Mouse (Mus musculus): Measurements from ENCODE around the gene Gm20388. TPM values are rescaled to one million over a fixed set of nuclear protein-coding genes. Genes with fewer than 3 reads are reported as not detected.

The Gm20388 gene
- total RNA-seq, 2 experiments from 2014 or later, result 12.7 TPM; not detected in 1

DNA sequence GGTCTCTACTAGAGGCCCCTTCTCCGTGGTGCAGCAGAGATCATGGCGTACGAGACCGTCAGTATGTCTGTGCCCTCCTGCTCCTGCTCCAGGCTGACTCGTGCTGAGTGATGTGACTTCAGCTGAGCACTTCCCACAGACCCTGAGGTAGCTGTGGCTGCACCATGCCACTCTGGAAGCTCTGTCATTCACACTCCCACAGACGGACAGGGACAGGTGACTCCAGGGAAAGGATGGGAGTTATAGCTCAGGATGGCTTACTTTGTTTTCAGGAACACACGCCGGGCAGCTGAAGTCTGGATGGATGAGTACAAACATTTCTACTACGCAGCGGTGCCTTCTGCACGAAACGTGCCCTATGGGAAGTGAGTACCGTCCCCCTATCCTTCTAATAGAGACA lies 4425.7 kb downstream of the Gm20388 start:
- DNase-seq, result no peak

DNA sequence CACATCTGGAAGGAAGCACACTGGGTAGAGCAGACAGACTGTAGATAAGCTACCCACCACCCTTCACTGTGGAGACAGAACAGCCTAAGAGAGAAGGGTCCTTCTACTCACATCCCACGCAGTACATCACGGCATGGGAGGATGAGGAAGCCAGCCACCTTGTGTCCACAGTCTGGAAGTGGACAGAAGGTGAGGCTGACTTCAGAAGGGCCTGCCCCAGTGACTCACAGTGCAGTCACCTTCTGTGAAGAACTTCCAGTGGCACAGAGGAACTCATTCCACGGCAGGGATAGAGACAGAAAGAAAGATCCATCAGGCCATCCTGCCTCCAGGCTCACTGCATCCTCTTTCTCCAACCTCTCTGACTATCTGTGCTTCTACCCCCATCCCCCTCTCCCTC lies 4429.1 kb downstream of the Gm20388 start:
- DNase-seq, result no peak

DNA sequence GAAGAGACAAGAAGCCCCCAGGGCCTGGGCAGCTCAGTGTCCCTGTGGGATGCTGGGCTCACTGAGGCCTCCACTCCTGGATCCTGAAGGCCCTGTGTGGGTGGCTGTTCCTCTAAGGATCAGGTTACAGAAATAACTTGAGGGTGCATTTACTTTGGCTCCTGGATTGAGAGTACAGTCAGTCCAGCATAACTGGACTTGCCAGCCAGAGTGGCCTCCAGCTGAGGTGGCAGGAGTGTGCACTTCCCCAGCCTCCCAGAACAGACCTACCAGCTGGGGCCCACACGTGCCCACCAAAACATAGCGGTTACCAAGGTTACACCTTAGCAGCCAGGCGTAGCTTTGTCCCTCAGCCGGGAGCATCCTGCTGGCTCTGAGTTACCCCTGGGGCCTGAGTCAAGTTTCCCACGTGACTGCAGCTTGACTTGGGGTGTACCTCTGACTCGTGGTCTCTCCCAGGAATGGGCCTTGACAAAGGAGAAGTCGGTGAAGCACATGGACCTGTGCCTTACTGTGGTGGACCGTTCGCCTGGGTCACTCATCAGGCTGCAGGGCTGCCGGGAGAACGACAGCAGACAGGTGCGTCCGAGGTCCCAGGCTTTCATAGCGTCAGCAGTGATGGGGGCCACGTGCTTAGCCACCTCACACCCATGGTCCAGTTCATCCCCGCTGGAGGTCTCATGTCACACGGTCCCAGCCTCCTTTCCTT lies 4429.9 kb downstream of the Gm20388 start:
- DNase-seq, result no peak

DNA sequence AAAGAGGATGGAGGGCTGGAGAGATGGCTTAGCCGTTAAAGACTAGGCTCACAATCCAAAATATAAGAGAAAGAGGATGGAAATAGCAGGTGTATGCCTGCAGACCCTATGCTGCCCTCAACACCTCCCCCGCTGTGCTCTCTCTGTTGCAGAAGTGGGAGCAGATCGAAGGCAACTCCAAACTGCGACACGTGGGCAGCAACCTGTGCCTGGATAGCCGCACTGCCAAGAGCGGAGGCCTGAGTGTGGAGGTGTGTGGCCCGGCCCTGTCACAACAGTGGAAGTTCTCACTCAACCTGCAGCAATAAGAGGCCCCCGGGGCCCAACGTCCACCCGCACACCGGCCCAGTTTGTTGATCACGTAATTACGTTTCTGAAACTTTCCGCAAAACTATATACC lies 4432.5 kb downstream of the Gm20388 start:
- no peak for DNase-seq

DNA sequence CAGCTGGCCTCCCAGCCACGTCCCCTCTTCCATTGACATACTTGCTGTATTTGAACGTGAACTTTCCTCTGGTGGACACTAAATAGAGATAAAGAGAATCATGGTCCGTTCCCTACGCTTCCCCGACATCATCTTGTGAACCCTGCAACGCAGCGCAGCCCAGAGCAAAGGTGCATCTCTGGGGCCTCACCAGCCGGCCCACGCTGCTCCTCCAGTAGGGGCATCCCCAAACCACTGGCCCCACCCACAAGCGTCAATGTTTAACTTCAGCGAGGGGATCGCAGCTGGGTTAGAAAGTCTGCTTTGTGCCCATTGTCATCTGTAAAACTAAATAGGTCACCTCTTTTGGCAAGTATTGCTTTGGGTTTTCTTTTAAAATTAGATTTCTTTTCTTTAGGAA lies 4433.4 kb downstream of the Gm20388 start:
- DNase-seq, result no peak

DNA sequence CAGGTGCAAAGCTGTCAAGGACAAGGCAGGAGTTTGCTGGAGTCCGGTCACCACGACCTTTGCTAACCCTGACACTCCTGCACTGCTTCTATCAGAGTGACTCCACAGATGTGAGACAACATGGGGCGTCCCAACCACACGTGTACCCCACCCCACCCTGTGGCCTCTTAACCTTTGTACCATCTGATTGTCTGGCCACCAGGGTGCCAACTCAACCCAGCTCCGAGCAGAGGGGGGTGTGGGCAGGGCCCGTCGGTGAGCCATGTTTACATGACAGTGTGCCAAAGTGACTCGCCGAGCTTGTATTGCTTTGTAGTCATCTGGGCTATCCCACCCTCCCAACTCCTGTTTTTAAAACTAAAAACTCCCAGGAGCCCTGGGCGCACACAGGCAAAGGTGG lies 4434.5 kb downstream of the Gm20388 start:
- DNase-seq, result no peak

DNA sequence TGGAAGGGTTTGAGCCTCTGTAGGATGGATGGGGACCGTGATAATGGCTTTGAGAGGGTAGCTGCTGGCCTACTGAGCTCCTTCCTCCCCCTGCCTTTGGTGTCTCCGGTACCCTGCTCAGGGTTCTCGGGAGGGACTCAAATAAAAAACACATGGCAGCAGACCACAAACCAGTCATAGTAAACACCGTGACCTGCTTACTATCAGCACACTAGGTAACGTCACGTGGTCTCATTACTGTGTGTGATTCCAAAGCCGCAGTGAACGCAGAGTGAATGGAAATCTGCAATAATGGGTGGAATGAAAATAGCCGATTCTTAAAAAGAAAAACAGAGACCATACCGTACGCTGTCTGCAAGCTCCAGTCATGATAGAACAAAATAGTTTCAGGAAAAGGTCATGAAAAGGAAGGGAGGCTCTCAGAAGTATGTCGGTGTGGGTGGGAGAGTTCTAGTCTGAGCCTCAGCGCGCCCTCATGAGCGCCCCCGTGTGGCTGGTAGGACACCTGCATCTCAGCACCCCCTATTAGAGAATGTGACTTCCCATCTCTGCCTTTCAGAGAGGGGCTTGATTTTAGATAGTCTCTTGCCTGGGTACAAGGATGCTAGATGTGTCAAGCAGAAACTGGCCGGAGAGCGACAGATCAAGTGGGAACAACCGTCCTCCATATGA lies 4436.3 kb downstream of the Gm20388 start:
- DNase-seq, result peak in 1 of 2 experiments; percentile 56

DNA sequence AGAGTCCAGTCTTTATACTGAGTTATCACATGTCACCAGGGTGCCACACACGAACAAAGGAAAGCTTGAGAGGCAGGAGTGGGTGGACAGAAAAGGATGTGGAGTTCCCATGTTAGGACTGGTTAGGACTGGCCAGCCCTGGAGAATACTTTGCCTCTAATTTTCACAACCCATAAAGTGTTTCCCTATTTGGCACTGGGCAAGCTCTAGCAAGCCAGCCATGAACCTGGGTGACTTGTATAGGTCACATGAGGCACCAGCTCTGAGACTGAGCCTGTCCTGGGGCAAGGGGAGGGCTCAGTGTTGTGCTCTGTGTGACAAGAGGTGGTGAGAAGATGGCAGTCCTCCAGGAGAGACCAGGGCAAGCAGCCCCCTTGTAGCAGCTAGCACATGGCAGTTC lies 4437.4 kb downstream of the Gm20388 start:
- no peak for DNase-seq

DNA sequence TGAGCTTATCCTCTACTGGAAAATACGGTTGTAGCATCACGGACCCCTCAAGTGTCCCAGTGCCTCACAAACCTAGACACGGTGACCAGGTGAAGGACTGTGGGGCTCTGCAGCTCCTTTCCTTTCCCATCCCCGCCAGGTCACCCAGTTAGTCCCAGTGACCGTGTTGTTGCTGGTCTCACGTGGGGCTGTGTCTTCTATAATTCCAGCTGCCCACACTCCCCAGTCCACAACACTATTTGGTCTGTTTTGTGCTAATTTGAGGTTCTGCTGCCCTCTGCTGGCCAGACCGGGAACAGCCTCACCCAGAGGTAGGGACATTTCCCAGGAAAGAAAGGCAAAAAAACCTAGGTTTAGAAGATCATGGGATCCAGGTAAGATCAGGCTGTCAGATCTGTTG lies 4439.0 kb downstream of the Gm20388 start:
- DNase-seq, result peak; percentile 82

DNA sequence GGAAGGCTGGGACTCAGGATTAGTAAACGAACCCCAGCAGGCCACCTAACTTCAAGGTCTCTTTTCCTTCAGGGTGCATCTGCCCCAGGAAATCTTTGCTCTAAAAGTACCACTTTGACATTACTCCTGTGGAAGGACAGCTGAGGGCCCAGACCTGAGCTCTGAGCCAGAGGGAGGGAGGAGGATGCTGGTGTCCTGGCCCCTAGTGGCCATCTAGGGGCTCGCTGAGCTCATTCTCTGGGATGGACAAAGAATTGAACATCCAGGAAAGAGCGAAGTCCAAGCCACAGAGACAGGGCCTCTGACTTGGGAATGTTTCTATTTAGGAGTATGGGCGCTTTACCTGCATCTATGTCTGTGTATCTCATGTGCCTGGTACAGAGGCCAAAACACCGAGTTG lies 4441.0 kb downstream of the Gm20388 start:
- DNase-seq, result no peak

DNA sequence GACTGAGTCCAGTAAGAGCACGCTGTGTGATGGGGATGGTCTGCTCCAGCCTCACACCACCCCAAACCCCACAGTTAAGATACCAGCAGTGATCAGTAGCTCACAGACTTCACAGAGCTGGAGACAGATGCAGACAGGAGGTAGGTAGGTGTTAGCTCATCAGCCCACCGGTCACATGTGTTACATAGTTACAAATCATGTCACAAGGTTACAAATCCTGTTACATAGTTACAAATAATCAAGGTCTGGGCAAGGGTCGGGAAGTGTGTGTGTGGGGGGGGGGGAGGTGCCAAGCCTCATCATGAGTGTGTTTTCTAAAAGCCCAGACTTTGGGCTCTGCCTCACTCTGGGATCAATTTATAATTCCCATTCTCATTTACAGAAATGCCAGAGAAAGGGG lies 4450.3 kb downstream of the Gm20388 start:
- DNase-seq, result no peak

DNA sequence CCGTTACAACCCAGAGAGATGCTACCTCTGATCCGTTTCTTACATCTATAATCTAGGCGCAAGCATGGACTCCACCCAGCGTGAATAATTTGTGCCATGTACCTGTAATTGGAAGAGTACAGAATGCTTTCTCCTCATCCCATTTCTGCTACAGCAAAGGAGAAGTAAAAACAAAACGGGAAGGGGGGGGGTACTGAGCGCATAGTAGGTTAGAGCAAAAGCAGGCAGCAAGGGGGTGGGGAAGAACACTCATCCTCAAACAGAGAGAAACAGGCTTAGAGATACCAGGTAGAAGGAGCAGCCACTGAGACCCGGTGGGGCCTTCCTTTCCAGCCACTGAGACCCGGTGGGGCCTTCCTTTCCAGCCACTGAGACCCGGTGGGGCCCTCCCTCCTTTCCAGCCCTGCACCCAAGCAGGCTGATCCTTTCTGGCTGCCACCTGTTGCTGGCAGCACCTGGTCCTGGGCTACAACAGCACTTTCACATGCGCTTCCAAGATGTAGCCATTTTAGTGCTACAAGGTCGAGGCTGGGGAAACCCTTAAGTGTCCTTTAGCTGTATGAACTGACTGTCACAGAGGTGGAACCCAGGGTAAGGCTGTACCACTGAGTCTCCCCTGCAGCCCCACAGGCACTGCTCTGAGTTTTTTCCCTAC lies 4451.3 kb downstream of the Gm20388 start:
- DNase-seq, result no peak

DNA sequence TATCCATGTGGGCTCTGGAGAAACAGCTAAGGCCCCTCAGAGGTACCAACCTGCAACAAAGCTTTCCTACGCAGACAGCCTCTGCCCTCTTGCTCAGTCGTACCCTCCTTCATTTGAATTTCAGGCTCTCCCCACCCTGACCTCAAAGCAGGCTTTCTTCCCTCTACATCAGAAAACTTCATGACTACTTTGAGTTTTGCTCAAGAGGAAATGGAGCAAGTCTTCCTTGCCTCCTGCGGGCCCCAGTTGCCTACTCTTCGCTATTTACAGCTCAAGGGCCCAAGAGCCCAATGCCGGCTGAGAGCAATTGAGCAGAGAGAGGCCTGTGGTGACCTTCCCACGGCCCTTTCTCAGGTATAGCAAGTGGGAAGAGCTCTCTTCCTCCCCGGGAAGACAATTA lies 4451.9 kb downstream of the Gm20388 start:
- no peak for DNase-seq

DNA sequence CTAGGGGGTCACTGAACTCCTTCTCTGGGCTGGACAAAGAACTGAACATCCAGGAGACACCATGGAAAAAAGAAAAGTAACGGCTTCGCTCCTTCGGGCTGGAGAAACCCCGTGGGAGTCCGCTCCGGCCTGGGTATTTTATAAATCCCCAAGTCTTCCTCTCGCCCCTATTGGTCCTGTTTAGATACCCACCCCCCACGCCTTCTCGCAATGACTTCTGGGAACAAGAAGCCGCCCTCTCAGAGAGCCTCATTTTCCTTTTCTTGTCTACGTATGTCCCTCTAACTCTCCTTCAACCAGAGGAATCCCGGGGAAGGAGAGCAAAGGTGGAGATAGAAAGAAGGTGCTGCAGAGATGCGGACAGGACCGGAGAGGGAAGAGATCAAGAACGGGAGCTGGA lies 4452.7 kb downstream of the Gm20388 start:
- no peak for DNase-seq

DNA sequence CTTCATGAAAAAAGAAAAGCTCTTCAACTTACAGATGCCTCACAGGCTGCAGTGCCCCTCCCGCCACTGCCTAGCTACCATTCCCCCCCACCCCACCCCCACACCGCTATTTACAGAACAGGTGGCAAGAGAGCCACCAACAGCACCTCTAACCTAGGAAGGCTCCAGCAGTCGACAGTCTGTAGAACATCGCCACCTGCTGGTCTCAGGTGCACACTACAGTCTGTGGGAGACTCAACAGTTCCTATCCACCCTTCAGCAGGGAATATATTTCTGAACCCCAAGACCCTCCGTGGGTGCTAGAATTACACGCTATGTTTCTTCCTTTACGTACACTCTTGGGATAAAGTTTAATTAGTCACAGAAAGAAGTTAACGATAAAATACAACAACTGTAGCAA lies 4457.6 kb downstream of the Gm20388 start:
- no peak for DNase-seq

DNA sequence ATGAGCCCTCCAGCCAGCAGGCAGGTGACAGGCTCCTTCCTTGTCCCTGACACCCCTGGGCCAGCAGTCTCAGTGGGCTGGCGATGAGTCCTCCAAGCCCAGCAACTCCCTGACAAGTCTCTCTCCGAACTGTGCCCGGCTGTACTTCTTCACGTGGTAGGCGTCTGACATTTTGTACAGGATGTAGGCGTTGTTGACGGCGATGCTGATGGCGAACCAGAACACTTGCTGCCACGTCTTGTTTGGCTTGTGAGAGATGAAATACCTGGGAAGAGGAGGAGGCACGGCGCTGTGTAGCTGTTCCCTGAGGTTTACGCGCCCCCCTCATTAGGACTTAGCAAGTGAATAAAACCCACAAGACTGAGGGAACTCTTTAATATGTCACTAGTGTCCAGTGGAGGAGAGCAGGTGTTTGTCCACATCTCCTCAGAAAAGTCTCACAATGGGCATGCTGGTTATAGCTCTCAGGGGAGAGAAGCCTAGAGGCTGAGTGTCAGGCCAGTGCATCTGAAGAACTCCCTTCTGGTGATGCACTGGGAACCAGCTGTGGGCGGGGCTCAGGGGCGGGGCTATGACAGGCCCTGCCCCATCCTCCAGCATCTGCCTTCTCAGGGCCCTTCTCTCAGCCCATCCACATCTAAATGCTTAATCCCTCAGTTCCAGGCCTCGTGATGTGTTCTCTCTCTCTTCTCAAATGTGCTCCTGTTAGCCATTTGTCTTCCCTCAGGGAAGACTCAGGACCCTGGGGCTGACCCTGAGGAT lies 4460.0 kb downstream of the Gm20388 start:
- DNase-seq, result no peak

DNA sequence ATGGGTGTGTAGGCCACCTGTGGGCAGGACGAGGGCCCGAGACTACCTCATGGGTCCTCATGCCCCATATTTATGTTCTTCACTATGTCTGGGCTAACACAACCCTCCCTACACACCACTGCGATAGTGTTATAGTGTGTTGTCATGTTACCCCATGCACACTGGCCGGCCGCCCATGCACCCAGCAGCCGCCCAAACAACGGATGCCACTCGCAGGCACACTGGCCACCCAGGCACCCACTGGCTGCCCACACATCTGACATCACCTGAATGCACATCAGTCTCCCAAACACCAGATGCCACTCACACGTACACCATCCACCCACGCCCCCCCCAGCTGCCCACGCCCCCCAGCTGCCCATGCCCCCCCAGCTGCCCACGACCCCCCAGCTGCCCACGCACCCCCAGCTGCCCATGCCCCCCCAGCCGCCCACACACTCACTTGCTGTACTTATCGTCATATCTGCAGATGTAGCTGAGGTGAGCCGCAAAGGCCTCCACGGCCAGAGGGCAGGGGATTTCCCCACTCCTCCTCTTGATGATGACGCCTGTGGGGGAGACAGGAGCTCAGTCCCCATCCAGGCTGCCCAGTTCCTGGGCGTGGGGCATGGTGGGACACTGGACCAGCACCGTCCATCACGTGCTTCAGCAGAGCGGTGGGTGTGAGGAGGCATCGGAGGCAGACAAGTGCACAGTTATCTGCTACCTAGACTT lies 4460.9 kb downstream of the Gm20388 start:
- DNase-seq, result no peak

DNA sequence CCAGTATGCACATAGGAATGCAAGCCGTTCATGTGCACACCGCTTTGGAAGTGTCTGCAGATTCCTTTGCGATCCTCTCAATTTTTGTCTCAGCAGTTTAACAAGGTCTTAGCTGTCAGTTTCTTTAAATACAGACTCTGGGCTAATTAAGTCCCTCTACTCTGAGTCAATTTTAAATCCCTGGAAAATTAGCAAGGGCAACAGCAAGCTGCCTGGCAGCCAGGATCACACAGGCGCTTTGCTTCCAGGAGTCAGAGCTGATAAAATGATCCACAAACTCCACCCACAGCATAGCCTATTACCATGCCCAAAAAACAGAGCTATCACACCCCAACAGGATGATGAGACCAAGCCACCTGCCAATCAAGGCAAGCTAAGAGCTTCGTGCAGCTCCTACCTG lies 4463.1 kb downstream of the Gm20388 start:
- DNase-seq, result no peak

DNA sequence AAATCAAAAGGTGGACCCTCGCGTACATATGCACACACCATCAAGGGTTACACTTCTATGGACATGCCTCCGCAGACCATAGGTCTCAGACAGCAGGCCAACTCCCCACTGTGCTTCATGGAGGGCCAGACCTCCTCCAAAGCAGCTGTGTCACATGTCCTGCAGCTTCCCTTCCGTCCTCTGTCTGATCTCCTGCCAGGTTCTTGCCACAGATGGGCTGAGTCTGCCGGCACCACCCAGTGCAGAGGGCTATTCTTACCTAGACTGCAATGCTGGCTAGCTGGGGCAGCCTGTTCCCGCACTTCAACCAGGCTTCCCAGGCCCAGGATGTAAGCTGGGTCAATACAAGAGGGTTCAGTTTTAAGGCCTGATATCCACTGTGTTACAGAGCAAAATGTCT lies 4464.5 kb downstream of the Gm20388 start:
- DNase-seq, result no peak

DNA sequence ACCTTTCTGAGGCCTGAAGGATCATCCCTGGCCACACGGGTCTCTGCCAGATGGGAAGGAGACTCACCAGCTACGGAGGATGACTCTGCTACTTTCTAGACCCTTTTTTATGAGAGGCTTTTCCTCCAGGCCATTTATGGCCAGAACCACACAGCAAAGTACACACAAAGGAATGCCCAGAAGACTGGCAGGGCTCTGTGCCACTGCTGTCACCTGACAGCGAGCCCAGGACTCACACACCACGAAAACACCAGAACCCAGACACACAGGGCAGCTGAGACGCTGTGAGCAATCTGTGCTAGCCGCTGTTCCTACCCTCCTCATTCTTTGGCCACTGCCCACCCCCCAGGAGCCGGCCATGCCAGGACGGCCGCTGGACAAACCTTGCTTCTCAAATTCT lies 4465.1 kb downstream of the Gm20388 start:
- no peak for DNase-seq

DNA sequence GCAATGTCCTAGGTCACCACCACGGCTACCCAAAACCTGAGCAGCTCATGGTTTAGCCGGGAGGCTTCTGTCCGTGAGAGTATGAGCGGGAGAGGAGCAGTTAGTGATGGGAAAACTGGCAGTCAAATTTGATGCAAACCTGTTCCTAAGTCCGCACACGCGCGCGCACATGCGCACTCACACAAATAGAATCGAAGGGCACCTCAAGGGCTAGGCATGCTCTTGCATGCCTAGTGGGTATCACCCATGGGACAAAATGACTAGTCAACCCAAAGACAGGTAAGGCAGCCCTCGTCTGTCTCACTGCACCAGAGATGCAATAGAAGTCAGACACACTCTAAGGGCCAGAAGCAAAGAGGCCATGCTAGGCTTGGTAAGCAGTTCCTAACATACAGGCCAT lies 4465.8 kb downstream of the Gm20388 start:
- no peak for DNase-seq

DNA sequence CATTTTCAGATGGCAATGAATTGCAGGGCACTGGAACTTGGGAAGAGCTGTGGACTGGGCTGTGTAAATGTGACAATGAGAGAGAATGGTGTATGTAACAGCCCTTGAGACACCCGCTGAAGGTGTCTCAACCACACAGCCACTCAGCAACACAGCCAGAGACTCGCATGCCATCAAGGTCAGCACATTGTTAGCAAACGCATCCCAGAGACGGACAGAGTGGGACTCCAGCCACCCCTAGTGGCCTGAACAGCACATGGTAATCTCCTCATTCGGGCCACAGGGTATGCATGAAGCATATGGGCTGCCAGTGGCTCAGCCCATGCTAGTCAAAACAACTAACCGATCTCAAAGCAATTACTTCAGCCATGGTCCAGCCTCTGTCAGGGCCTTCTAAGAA lies 4468.6 kb downstream of the Gm20388 start:
- no peak for DNase-seq

DNA sequence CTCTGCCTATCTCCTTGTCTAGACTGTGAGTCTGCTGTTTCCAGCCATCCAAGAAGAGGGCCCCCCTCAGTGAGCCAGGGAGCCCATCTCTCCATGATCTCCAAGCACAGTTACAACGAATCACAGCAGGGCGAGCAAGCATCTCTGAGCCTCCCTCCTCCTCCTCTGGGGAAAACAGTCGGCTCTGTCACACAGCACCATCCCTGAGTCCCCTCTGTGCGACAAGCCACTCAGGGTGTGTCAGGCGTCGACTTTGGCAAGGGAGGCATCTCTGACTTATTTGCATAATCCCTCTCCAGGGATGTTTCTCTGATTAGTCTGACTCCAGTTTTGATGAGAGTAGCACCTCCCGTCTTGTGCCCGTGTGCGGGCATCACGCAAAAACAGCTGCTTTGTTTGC lies 4471.6 kb downstream of the Gm20388 start:
- DNase-seq, result no peak
